Mouse (Mus musculus): ENCODE results near the gene Lgr5. TPM values are rescaled to one million over a fixed set of nuclear protein-coding genes. Genes with fewer than 3 reads are reported as not detected.

Gene Lgr5
- total and polyA plus RNA-seq, 2 experiments from 2014 or later: 1.5 to 3.0 TPM

DNA sequence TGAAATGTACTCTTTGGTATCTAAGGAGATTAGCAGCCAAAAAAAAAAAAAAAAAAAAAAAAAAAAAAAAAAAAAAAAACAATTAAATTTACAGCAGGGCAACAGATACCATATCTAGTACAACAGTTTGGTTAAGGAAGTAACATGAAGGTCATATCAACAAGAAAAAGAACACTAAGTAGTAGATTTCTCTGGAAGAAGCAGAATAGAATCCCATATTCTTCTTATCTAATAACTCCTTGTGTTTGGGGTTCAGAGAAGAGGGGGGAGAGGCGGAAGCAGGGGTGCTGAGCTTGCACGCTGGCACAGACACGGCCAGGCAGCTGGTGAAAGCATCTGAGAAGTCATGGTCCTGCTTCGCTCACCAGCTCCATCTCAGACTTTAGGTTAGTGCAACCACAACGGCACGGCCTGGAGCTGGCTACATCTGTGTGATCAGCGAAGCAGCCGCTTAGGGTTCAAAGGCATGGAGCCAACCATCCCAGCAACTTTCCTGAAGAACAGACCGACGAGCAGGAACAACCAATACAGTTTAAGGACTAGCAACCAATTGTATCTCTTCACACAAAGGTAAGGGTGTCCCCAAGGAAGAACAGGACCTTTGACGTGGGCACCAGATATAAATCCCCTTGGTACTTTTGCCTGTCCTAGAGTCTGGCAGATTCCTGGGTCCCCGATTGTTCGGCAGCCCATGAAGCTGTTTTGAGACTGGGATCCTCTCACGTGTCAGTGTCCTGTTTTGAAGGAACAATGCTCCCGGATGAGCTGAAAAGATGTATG lies 17.7 kb downstream of the Lgr5 start, which contains the start of gene A930009A15Rik:
Gene A930009A15Rik (plus strand): TSS at position 275 of the 780 bp plus-strand sequence.
- 0 out of 2 replicates have a peak within 1 kb of the TSS, but pooled peaks have one; percentile 3 for H3K4me2 ChIP-seq (ENCODE audit: low read depth, low read length, poor library complexity, severe bottlenecking)
- no peak within 1 kb of the TSS for H3K9ac ChIP-seq (replicated peaks; ENCODE audit: low read length, poor library complexity, severe bottlenecking)
- no peaks in the 10 kb centered on the region for H3K27me3 ChIP-seq (ENCODE audit: insufficient read depth, low read length)
- no peaks in the 10 kb centered on the region for H3K36me3 ChIP-seq (ENCODE audit: insufficient read depth, low read length)
- DNase-seq (ENCODE audit: low spot score): no peak
- TF ChIP-seq CTCF (IDR thresholded peaks at IDR 0.05): no peak
- H3K9me3 ChIP-seq (ENCODE audit: low read length): no peaks in the 10 kb centered on the region
- 47% methylated on average over 15 of the region's 15 CpGs for WGBS
- H3K4me1 ChIP-seq (ENCODE audit: insufficient read depth, low read length): 0 out of 2 replicates have a peak, but pooled peaks cover 3% of the 10 kb centered on the region
- peak within 1 kb of the TSS; percentile 34; the same call in 1 of the 2 replicates for H3K27ac ChIP-seq (ENCODE audit: low read depth, low read length)
- no peak for ATAC-seq (ENCODE audit: low FRiP score)
- H3K4me3 ChIP-seq (ENCODE audit: low read depth, low read length): no peak within 1 kb of the TSS

- Histone ChIP-seq H3K27ac (ENCODE audit: low read depth, low read length) (no peak overlapping the region), H3K27me3 (ENCODE audit: insufficient read depth, low read length) (no peaks in the 10 kb centered on the region), H3K4me3 (ENCODE audit: low read depth, low read length) (no peak overlapping the region), H3K4me2 (ENCODE audit: low read depth, low read length, poor library complexity, severe bottlenecking) (no peak overlapping the region), H3K4me1 (ENCODE audit: insufficient read depth, low read length) (no peaks in the 10 kb centered on the region), H3K9me3 (ENCODE audit: low read length) (no peaks in the 10 kb centered on the region), H3K9ac (replicated peaks; ENCODE audit: low read length, poor library complexity, severe bottlenecking) (no peak overlapping the region), H3K36me3 (ENCODE audit: insufficient read depth, low read length) (no peaks in the 10 kb centered on the region)
- TF ChIP-seq CTCF (IDR thresholded peaks at IDR 0.05): no peak
- ATAC-seq (ENCODE audit: low FRiP score): no peak
- no peak for DNase-seq (ENCODE audit: low spot score)
- 76% methylated on average over 5 of the region's 5 CpGs for WGBS
Measured at GRCm38 (mm10) chr10:115563961-115564360, 23.6 kb downstream of the Lgr5 start.

DNA sequence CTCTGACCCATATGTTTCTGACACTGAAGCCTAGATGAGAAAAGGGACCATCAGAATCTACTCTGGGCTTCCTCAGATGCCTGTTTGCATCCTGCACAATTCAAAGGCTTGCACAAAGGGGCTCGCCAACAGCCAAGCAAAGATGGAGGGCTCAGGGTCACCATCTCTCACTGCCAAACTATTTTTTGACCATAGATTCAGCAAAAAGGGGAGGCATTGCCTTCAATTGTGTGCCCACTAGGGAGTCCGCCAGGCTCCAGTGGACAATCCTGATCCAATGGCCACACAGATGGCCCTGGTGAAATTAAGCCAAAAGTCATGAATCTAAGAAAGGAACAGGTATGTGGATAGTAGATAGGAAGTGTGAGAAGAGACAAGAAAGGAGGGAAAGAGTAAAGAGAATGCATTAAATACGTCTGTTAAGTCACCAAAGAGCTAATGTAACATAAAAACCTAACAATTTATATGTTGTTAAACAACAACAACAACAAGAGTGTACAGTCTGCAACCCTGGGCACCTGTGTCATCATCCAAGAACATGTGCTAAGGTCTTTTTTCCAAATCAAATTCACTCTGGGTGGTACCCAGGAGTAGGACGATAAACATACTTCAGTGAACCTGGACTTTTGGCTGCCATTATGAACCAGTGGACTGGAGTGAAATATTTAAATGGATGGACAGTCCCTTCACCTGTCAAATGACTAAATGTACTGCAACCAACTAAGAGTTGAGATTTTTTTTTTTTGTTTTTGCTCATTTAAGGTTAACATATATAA lies 24.5 kb downstream of the Lgr5 start:
- Histone ChIP-seq H3K4me1 (ENCODE audit: insufficient read depth, low read length) (no peaks in the 10 kb centered on the region), H3K4me2 (ENCODE audit: low read depth, low read length, poor library complexity, severe bottlenecking) (no peak overlapping the region), H3K27ac (ENCODE audit: low read depth, low read length) (no peak overlapping the region), H3K4me3 (ENCODE audit: low read depth, low read length) (no peak overlapping the region), H3K9me3 (ENCODE audit: low read length) (no peaks in the 10 kb centered on the region), H3K36me3 (ENCODE audit: insufficient read depth, low read length) (no peaks in the 10 kb centered on the region), H3K9ac (replicated peaks; ENCODE audit: low read length, poor library complexity, severe bottlenecking) (no peak overlapping the region), H3K27me3 (ENCODE audit: insufficient read depth, low read length) (no peaks in the 10 kb centered on the region)
- no peak for TF ChIP-seq CTCF (IDR thresholded peaks at IDR 0.05)
- 91% methylated on average over 4 of the region's 4 CpGs for WGBS
- ATAC-seq (ENCODE audit: low FRiP score): no peak
- no peak for DNase-seq (ENCODE audit: low spot score)

- no peak for TF ChIP-seq CTCF (IDR thresholded peaks at IDR 0.05)
- H3K9ac ChIP-seq (replicated peaks; ENCODE audit: low read length, poor library complexity, severe bottlenecking): no peak overlapping the region
- H3K4me1 ChIP-seq (ENCODE audit: insufficient read depth, low read length): no peaks in the 10 kb centered on the region
- DNase-seq (ENCODE audit: low spot score) (no peak), ATAC-seq (ENCODE audit: low FRiP score) (no peak)
- no peaks in the 10 kb centered on the region for H3K27me3 ChIP-seq (ENCODE audit: insufficient read depth, low read length)
- no peaks in the 10 kb centered on the region for H3K9me3 ChIP-seq (ENCODE audit: low read length)
- H3K4me2 ChIP-seq (ENCODE audit: low read depth, low read length, poor library complexity, severe bottlenecking): no peak overlapping the region
- 68% methylated on average over 12 of the region's 12 CpGs for WGBS
- no peak overlapping the region for H3K27ac ChIP-seq (ENCODE audit: low read depth, low read length)
- no peak overlapping the region for H3K4me3 ChIP-seq (ENCODE audit: low read depth, low read length)
- no peaks in the 10 kb centered on the region for H3K36me3 ChIP-seq (ENCODE audit: insufficient read depth, low read length)
Measured at GRCm38 (mm10) chr10:115561136-115561880, 26.3 kb downstream of the Lgr5 start.

DNA sequence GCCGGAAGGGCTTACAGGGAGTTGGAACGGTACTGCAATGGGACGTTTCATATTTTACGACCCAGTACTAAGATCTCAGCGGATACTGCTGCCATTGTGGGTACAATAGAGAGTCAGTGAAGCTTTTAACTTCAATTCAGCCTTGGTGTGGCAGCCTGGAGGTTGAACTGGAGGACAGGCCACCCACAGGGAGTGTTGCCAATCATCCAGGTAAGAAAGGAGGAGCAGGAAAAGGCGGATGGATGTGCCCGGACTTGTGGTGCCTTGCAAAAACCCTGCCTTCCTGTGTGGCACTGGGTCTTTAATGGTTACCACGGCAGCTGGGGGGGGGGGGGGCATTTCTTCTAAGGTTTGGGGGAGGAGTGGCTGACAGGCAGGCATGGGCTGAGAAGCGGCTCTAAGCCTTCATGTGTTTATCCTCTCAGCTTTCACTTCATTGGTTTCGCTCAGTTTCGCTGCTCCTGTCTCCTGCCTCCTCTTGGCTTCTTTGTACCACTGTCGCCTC lies 30.8 kb downstream of the Lgr5 start:
- Histone ChIP-seq H3K9me3 (ENCODE audit: low read length) (no peaks in the 10 kb centered on the region), H3K4me1 (ENCODE audit: insufficient read depth, low read length) (no peaks in the 10 kb centered on the region), H3K4me2 (ENCODE audit: low read depth, low read length, poor library complexity, severe bottlenecking) (0 out of 2 replicates have a peak overlapping the region, but pooled peaks have one; percentile 0), H3K4me3 (ENCODE audit: low read depth, low read length) (no peak overlapping the region), H3K36me3 (ENCODE audit: insufficient read depth, low read length) (no peaks in the 10 kb centered on the region), H3K9ac (replicated peaks; ENCODE audit: low read length, poor library complexity, severe bottlenecking) (no peak overlapping the region), H3K27ac (ENCODE audit: low read depth, low read length) (no peak overlapping the region), H3K27me3 (ENCODE audit: insufficient read depth, low read length) (no peaks in the 10 kb centered on the region)
- no peak for TF ChIP-seq CTCF (IDR thresholded peaks at IDR 0.05)
- WGBS: 18% methylated on average over 12 of the region's 12 CpGs
- ATAC-seq (ENCODE audit: low FRiP score) (no peak), DNase-seq (ENCODE audit: low spot score) (peak; percentile 38)
